ENCODE assay signal across 32 mouse cellular contexts in genomic region chr4:84056863-84057502, GRCm38 (mm10).
A peak's percentile ranks its signal among the peaks of the same experiment; 100 is the strongest.
DNase-seq lines count a peak whose midpoint lies in the region; ATAC-seq and TF ChIP-seq lines count a peak whose summit lies in the region.
"Had no signal": no experiment of that assay in that cellular context is flagged by ENCODE, and none has a peak within 500 bp of the region (broad histone marks: within the 10 kb centered on the region; RNA-seq: fewer than 3 reads in every experiment).

No protein-coding gene starts in this region.

- H3K36me3 ChIP-seq in kidney, postnatal 0 days (ENCODE audit: insufficient read depth, low read length), result no peaks in the 10 kb centered on the region
- no peaks in the 10 kb centered on the region for H3K36me3 ChIP-seq in stomach, embryonic 16.5 days (ENCODE audit: control insufficient read depth, insufficient read depth, low read length)
- H3K36me3 ChIP-seq in stomach, postnatal 0 days (ENCODE audit: control insufficient read depth, insufficient read depth, low read length), result no peaks in the 10 kb centered on the region
- H3K36me3 ChIP-seq: embryonic facial prominence, embryonic 12.5 days; hindbrain, embryonic 12.5 days; liver, embryonic 13.5 days; midbrain, embryonic 10.5 days; midbrain, embryonic 15.5 days; neural tube, embryonic 15.5 days; stomach, embryonic 15.5 days had no signal

- H3K27ac ChIP-seq in kidney, postnatal 0 days, result no peak overlapping the region
- peak overlapping the region; percentile 22; the same call in 1 of the 2 replicates for H3K27ac ChIP-seq in stomach, embryonic 16.5 days (ENCODE audit: low read length)
- H3K27ac ChIP-seq in stomach, postnatal 0 days (replicated peaks), result no peak overlapping the region
- H3K27ac ChIP-seq: embryonic facial prominence, embryonic 12.5 days; heart, adult 2 months; hindbrain, embryonic 12.5 days; hindbrain, postnatal 0 days; layer of hippocampus, adult 2 months; liver, embryonic 13.5 days; midbrain, embryonic 10.5 days; midbrain, embryonic 15.5 days; neural tube, embryonic 15.5 days; stomach, embryonic 15.5 days had no signal

- no peaks in the 10 kb centered on the region for H3K27me3 ChIP-seq in kidney, postnatal 0 days (ENCODE audit: insufficient read depth, low read length)
- no peaks in the 10 kb centered on the region for H3K27me3 ChIP-seq in stomach, embryonic 16.5 days (ENCODE audit: control insufficient read depth, insufficient read depth, low read length)
- no peaks in the 10 kb centered on the region for H3K27me3 ChIP-seq in stomach, postnatal 0 days (ENCODE audit: control insufficient read depth, insufficient read depth, low read length)
- H3K27me3 ChIP-seq: embryonic facial prominence, embryonic 12.5 days; hindbrain, embryonic 12.5 days; liver, embryonic 13.5 days; midbrain, embryonic 15.5 days; stomach, embryonic 15.5 days had no signal

- no peak for TF ChIP-seq CTCF in kidney, postnatal 0 days (IDR thresholded peaks at IDR 0.05; ENCODE audit: low read depth)
- no peak for TF ChIP-seq CTCF in stomach, postnatal 0 days (IDR thresholded peaks at IDR 0.05; ENCODE audit: low read depth)

- H3K4me2 ChIP-seq in kidney, postnatal 0 days (ENCODE audit: low read length), result no peak overlapping the region
- no peak overlapping the region for H3K4me2 ChIP-seq in stomach, embryonic 16.5 days (ENCODE audit: low read depth, low read length)
- no peak overlapping the region for H3K4me2 ChIP-seq in stomach, postnatal 0 days (replicated peaks; ENCODE audit: low read depth)
- H3K4me2 ChIP-seq: embryonic facial prominence, embryonic 12.5 days; hindbrain, embryonic 12.5 days; liver, embryonic 13.5 days; midbrain, embryonic 15.5 days; neural tube, embryonic 15.5 days; stomach, embryonic 15.5 days had no signal

- ATAC-seq in frontal cortex, adult (ENCODE audit: low TSS enrichment), result 0 out of 2 replicates have a peak, but pooled peaks have one; percentile 34
- ATAC-seq in kidney, postnatal 0 days (replicated peaks; ENCODE audit: low FRiP score, low read depth), result no peak
- ATAC-seq in stomach, embryonic 16.5 days (ENCODE audit: insufficient read depth, low FRiP score), result no peak
- no peak for ATAC-seq in stomach, postnatal 0 days (ENCODE audit: low FRiP score, low TSS enrichment)
- ATAC-seq: activated CD4-positive, CD25-positive, alpha-beta regulatory T cell, adult 4 months; hindbrain, postnatal 0 days; midbrain, embryonic 15.5 days had no signal

- no peak for TF ChIP-seq EP300 in stomach, postnatal 0 days (optimal IDR thresholded peaks at IDR 0.05)

- no peaks in the 10 kb centered on the region for H3K9me3 ChIP-seq in kidney, postnatal 0 days (replicated peaks; ENCODE audit: low read length)
- H3K9me3 ChIP-seq in stomach, embryonic 16.5 days (replicated peaks; ENCODE audit: control insufficient read depth, low read length), result no peaks in the 10 kb centered on the region
- no peaks in the 10 kb centered on the region for H3K9me3 ChIP-seq in stomach, postnatal 0 days (ENCODE audit: control insufficient read depth, low read length)
- H3K9me3 ChIP-seq: embryonic facial prominence, embryonic 12.5 days; hindbrain, embryonic 12.5 days; liver, embryonic 13.5 days; midbrain, embryonic 10.5 days; midbrain, embryonic 15.5 days; neural tube, embryonic 15.5 days; stomach, embryonic 15.5 days had no signal

- H3K9ac ChIP-seq in kidney, postnatal 0 days (ENCODE audit: low read depth, low read length), result no peak overlapping the region
- no peak overlapping the region for H3K9ac ChIP-seq in stomach, embryonic 16.5 days (ENCODE audit: low read length)
- no peak overlapping the region for H3K9ac ChIP-seq in stomach, postnatal 0 days (ENCODE audit: low read length)
- H3K9ac ChIP-seq: embryonic facial prominence, embryonic 12.5 days; hindbrain, embryonic 12.5 days; liver, embryonic 13.5 days; midbrain, embryonic 15.5 days; neural tube, embryonic 15.5 days; stomach, embryonic 15.5 days had no signal

- H3K4me3 ChIP-seq in kidney, postnatal 0 days (replicated peaks; ENCODE audit: low read depth, low read length), result no peak overlapping the region
- H3K4me3 ChIP-seq in stomach, embryonic 16.5 days (replicated peaks; ENCODE audit: low read length), result no peak overlapping the region
- H3K4me3 ChIP-seq in stomach, postnatal 0 days (ENCODE audit: low read depth, low read length), result no peak overlapping the region
- H3K4me3 ChIP-seq: embryonic facial prominence, embryonic 12.5 days; erythroblast, embryonic 14.5 days; heart, adult 2 months; hindbrain, embryonic 12.5 days; layer of hippocampus, adult 2 months; liver, embryonic 13.5 days; midbrain, embryonic 10.5 days; midbrain, embryonic 15.5 days; neural tube, embryonic 15.5 days; stomach, embryonic 15.5 days had no signal

- H3K4me1 ChIP-seq in kidney, postnatal 0 days (replicated peaks; ENCODE audit: insufficient read depth, low read length), result no peaks in the 10 kb centered on the region
- H3K4me1 ChIP-seq in stomach, embryonic 16.5 days (ENCODE audit: control insufficient read depth, insufficient read depth, low read length), result no peaks in the 10 kb centered on the region
- no peaks in the 10 kb centered on the region for H3K4me1 ChIP-seq in stomach, postnatal 0 days (replicated peaks; ENCODE audit: control insufficient read depth, insufficient read depth)
- H3K4me1 ChIP-seq: embryonic facial prominence, embryonic 12.5 days; hindbrain, embryonic 12.5 days; liver, embryonic 13.5 days; midbrain, embryonic 10.5 days; midbrain, embryonic 15.5 days; neural tube, embryonic 15.5 days; stomach, embryonic 15.5 days had no signal

- 60% methylated on average over 6 of the region's 6 CpGs for WGBS in kidney, postnatal 0 days
- 52% methylated on average over 6 of the region's 6 CpGs for WGBS in stomach, embryonic 16.5 days
- 46% methylated on average over 6 of the region's 6 CpGs for WGBS in stomach, postnatal 0 days

- DNase-seq in frontal cortex, postnatal 25 days (ENCODE audit: low spot score in 2 of 2), result no peak
- DNase-seq in kidney, postnatal 0 days (ENCODE audit: low spot score), result peak; percentile 52
- no peak for DNase-seq in kidney, postnatal 4 days
- DNase-seq in stomach, postnatal 0 days (ENCODE audit: low spot score), result no peak
- no peak for DNase-seq in right cerebral cortex, adult 18-20 months
- DNase-seq: adrenal gland, adult 2 months; adrenal gland, postnatal 36 days; B cell, adult 2 months; cerebellum, adult 8-10 months; gastrocnemius, postnatal 25 days; heart, adult 2 months; kidney, adult 11 months; kidney, postnatal 25 days; left cerebral cortex, postnatal 4 days; liver, embryonic 13.5 days; lung, adult 18-20 months; retina, postnatal 1 day; right cerebral cortex, postnatal 25 days; thymus, adult 18-20 months; thymus, postnatal 25 days had no signal
